Mouse (Mus musculus) gonadal fat pad, adult 2 months (tissue): Measurements from ENCODE around the gene Olfr1335. TPM values are rescaled to one million over a fixed set of nuclear protein-coding genes. Genes with fewer than 3 reads are reported as not detected.
"Not testable (repeated sequence)": the region's sequence is repeated elsewhere in the genome, so short reads cannot be mapped to it uniquely, and the experiment has no call there.

Experiments used
- DNase-seq: peaks from one replicate; pipeline ENCODE4 v3.0.0-alpha.2; 2012; ENCODE audit warnings: low read depth
- polyA plus RNA-seq: library from polyadenylated mRNA; depleted of rRNA; stranded (reverse); fragments of >200 nt; gene quantifications from 2 replicates; pipeline ENCODE4 v1.2.3, GENCODE M21; 2012; rRNA removed

Olfr1335 gene
- not detected in 2 replicates for polyA plus RNA-seq

- no peak for DNase-seq
These were observed at the start of gene Olfr1335 for GRCm38 (mm10) chr4:118809844-118810243. Olfr1335 (minus strand) TSS chr4:118809944.

- no peak for DNase-seq
These were observed 26.4 kb upstream of the Olfr1335 start, which contains the start of gene Olfr1333 for GRCm38 (mm10) chr4:118836179-118836578. Olfr1333 (minus strand) TSS chr4:118836279.

GRCm38 (mm10) chr4:118818921-118819320 lies 9.2 kb upstream of the Olfr1335 start:
- DNase-seq = peak; percentile 37

GRCm38 (mm10) chr4:118792796-118793195 lies 16.9 kb downstream of the Olfr1335 start:
- DNase-seq = not testable (repeated sequence)

- no peak for DNase-seq
These were observed 27.3 kb downstream of the Olfr1335 start, which contains the start of gene Olfr1337 for GRCm38 (mm10) chr4:118782486-118782885. Olfr1337 (minus strand) TSS chr4:118782586.

Other genes starting within 250 kb of the Olfr1335 start
- 0.30 and 0.71 TPM in 2 replicates for gene Cfap57, start 189.2 kb downstream of the Olfr1335 start, polyA plus RNA-seq
- 16.8 and 22.0 TPM in 2 replicates for gene Ebna1bp2, start 189.1 kb downstream of the Olfr1335 start, polyA plus RNA-seq
- not detected in 2 replicates for gene Olfr62, start 151.0 kb downstream of the Olfr1335 start, polyA plus RNA-seq
- 0.11 and 0.25 TPM in 2 replicates for gene Olfr1342, start 117.2 kb downstream of the Olfr1335 start, polyA plus RNA-seq
- gene Olfr1341, start 106.4 kb downstream of the Olfr1335 start, polyA plus RNA-seq = 0.25 and 0.53 TPM in 2 replicates
- not detected in 2 replicates for gene Olfr1340, start 89.8 kb downstream of the Olfr1335 start, polyA plus RNA-seq
- gene Olfr1339, start 77.8 kb downstream of the Olfr1335 start, polyA plus RNA-seq = not detected in 2 replicates
- gene Olfr1338, start 51.2 kb downstream of the Olfr1335 start, polyA plus RNA-seq = 8.5 and 10.8 TPM in 2 replicates
- gene Olfr1337, start 27.4 kb downstream of the Olfr1335 start, polyA plus RNA-seq = 0.42 TPM in 1 of 2 replicates, not detected in the other
- not detected in 2 replicates for gene Olfr1333, start 26.3 kb upstream of the Olfr1335 start, polyA plus RNA-seq
- gene Olfr1331, start 54.7 kb upstream of the Olfr1335 start, polyA plus RNA-seq = not detected in 2 replicates
- 0.36 TPM in 1 of 2 replicates, not detected in the other for gene Olfr1330, start 78.7 kb upstream of the Olfr1335 start, polyA plus RNA-seq
- not detected in 2 replicates for gene Olfr1329, start 107.5 kb upstream of the Olfr1335 start, polyA plus RNA-seq
- not detected in 2 replicates for gene Olfr1328, start 128.7 kb upstream of the Olfr1335 start, polyA plus RNA-seq
- gene Lao1, start 151.6 kb upstream of the Olfr1335 start, polyA plus RNA-seq = 0.35 and 0.42 TPM in 2 replicates